Mouse (Mus musculus): ENCODE measurements around the gene Cfap43. TPM values are rescaled to one million over a fixed set of nuclear protein-coding genes. Genes with fewer than 3 reads are reported as not detected.
A peak's percentile ranks its signal among the peaks of the same experiment; 100 is the strongest.

The Cfap43 gene
- polyA plus RNA-seq, 1 experiment from 2014 or later, result 0.75 TPM

GRCm38 (mm10) chr19:47753921-47754320 is 165.2 kb downstream of the Cfap43 start:
- Histone ChIP-seq H3K4me1 (ENCODE audit: control insufficient read depth, insufficient read depth, low read length) (no peaks in the 10 kb centered on the region), H3K9ac (ENCODE audit: low read depth, low read length) (no peak overlapping the region), H3K4me2 (ENCODE audit: low read depth, low read length) (no peak overlapping the region), H3K36me3 (ENCODE audit: control insufficient read depth, insufficient read depth, low read length) (no peaks in the 10 kb centered on the region), H3K4me3 (ENCODE audit: low read depth, low read length) (no peak overlapping the region), H3K27me3 (replicated peaks; ENCODE audit: control insufficient read depth, insufficient read depth, low read length) (no peaks in the 10 kb centered on the region), H3K9me3 (ENCODE audit: control insufficient read depth, low read length) (no peaks in the 10 kb centered on the region), H3K27ac (replicated peaks; ENCODE audit: low read depth, low read length) (no peak overlapping the region)
- no peak for ATAC-seq (ENCODE audit: low read depth)
- no peak for DNase-seq (ENCODE audit: low spot score)
- WGBS, result 83% methylated on average over 4 of the region's 4 CpGs

- Histone ChIP-seq H3K9ac (ENCODE audit: low read depth, low read length) (no peak overlapping the region), H3K27me3 (replicated peaks; ENCODE audit: control insufficient read depth, insufficient read depth, low read length) (no peaks in the 10 kb centered on the region), H3K4me3 (ENCODE audit: low read depth, low read length) (no peak overlapping the region), H3K4me1 (ENCODE audit: control insufficient read depth, insufficient read depth, low read length) (no peaks in the 10 kb centered on the region), H3K27ac (replicated peaks; ENCODE audit: low read depth, low read length) (no peak overlapping the region), H3K36me3 (ENCODE audit: control insufficient read depth, insufficient read depth, low read length) (no peaks in the 10 kb centered on the region), H3K4me2 (ENCODE audit: low read depth, low read length) (no peak overlapping the region), H3K9me3 (ENCODE audit: control insufficient read depth, low read length) (no peaks in the 10 kb centered on the region)
- 89% methylated on average over 9 of the region's 9 CpGs for WGBS
- ATAC-seq (ENCODE audit: low read depth) (no peak), DNase-seq (ENCODE audit: low spot score) (no peak)
Observed at GRCm38 (mm10) chr19:47752456-47752855, 166.6 kb downstream of the Cfap43 start.

- Histone ChIP-seq H3K9me3 (ENCODE audit: control insufficient read depth, low read length) (no peaks in the 10 kb centered on the region), H3K27ac (replicated peaks; ENCODE audit: low read depth, low read length) (no peak overlapping the region), H3K9ac (ENCODE audit: low read depth, low read length) (no peak overlapping the region), H3K27me3 (replicated peaks; ENCODE audit: control insufficient read depth, insufficient read depth, low read length) (no peaks in the 10 kb centered on the region), H3K36me3 (ENCODE audit: control insufficient read depth, insufficient read depth, low read length) (no peaks in the 10 kb centered on the region), H3K4me3 (ENCODE audit: low read depth, low read length) (no peak overlapping the region), H3K4me2 (ENCODE audit: low read depth, low read length) (no peak overlapping the region), H3K4me1 (ENCODE audit: control insufficient read depth, insufficient read depth, low read length) (no peaks in the 10 kb centered on the region)
- no peak for ATAC-seq (ENCODE audit: low read depth)
- WGBS, result 84% methylated on average over 5 of the region's 5 CpGs
- DNase-seq (ENCODE audit: low spot score), result peak; percentile 24
Observed at GRCm38 (mm10) chr19:47750391-47750790, 168.7 kb downstream of the Cfap43 start.

- no peak for ATAC-seq (ENCODE audit: low read depth)
- WGBS, result 56% methylated on average over 2 of the region's 2 CpGs
- Histone ChIP-seq H3K9ac (ENCODE audit: low read depth, low read length) (no peak overlapping the region), H3K4me3 (ENCODE audit: low read depth, low read length) (no peak overlapping the region), H3K27me3 (replicated peaks; ENCODE audit: control insufficient read depth, insufficient read depth, low read length) (no peaks in the 10 kb centered on the region), H3K4me2 (ENCODE audit: low read depth, low read length) (no peak overlapping the region), H3K9me3 (ENCODE audit: control insufficient read depth, low read length) (no peaks in the 10 kb centered on the region), H3K4me1 (ENCODE audit: control insufficient read depth, insufficient read depth, low read length) (no peaks in the 10 kb centered on the region), H3K36me3 (ENCODE audit: control insufficient read depth, insufficient read depth, low read length) (no peaks in the 10 kb centered on the region), H3K27ac (replicated peaks; ENCODE audit: low read depth, low read length) (no peak overlapping the region)
- peak; percentile 7 for DNase-seq (ENCODE audit: low spot score)
Observed at GRCm38 (mm10) chr19:47748950-47749349, 170.1 kb downstream of the Cfap43 start.

- Histone ChIP-seq H3K9ac (ENCODE audit: low read depth, low read length) (no peak overlapping the region), H3K27ac (replicated peaks; ENCODE audit: low read depth, low read length) (no peak overlapping the region), H3K9me3 (ENCODE audit: control insufficient read depth, low read length) (no peaks in the 10 kb centered on the region), H3K36me3 (ENCODE audit: control insufficient read depth, insufficient read depth, low read length) (no peaks in the 10 kb centered on the region), H3K27me3 (replicated peaks; ENCODE audit: control insufficient read depth, insufficient read depth, low read length) (no peaks in the 10 kb centered on the region), H3K4me2 (ENCODE audit: low read depth, low read length) (no peak overlapping the region), H3K4me3 (ENCODE audit: low read depth, low read length) (no peak overlapping the region), H3K4me1 (ENCODE audit: control insufficient read depth, insufficient read depth, low read length) (no peaks in the 10 kb centered on the region)
- WGBS, result 61% methylated on average over 2 of the region's 2 CpGs
- ATAC-seq (ENCODE audit: low read depth) (no peak), DNase-seq (ENCODE audit: low spot score) (no peak)
Observed at GRCm38 (mm10) chr19:47747072-47747471, 172.0 kb downstream of the Cfap43 start.

- WGBS, result 2% methylated on average over 14 of the region's 15 CpGs
- Histone ChIP-seq H3K27me3 (replicated peaks; ENCODE audit: control insufficient read depth, insufficient read depth, low read length) (no peaks in the 10 kb centered on the region), H3K9me3 (ENCODE audit: control insufficient read depth, low read length) (no peaks in the 10 kb centered on the region), H3K4me2 (ENCODE audit: low read depth, low read length) (peak overlapping the region; percentile 65), H3K9ac (ENCODE audit: low read depth, low read length) (peak overlapping the region; percentile 90), H3K36me3 (ENCODE audit: control insufficient read depth, insufficient read depth, low read length) (peaks cover 43% of the 10 kb centered on the region), H3K4me3 (ENCODE audit: low read depth, low read length) (peak overlapping the region; percentile 78), H3K27ac (replicated peaks; ENCODE audit: low read depth, low read length) (peak overlapping the region; percentile 99), H3K4me1 (ENCODE audit: control insufficient read depth, insufficient read depth, low read length) (peaks cover 20% of the 10 kb centered on the region)
- ATAC-seq (ENCODE audit: low read depth) (no peak), DNase-seq (ENCODE audit: low spot score) (peak; percentile 82)
Observed at GRCm38 (mm10) chr19:47731931-47732330, 187.2 kb downstream of the Cfap43 start.

GRCm38 (mm10) chr19:47731071-47731881 is 187.8 kb downstream of the Cfap43 start, which contains the start of gene Sfr1:
Gene Sfr1 (plus strand): TSS chr19:47731682.
- H3K36me3 ChIP-seq (ENCODE audit: control insufficient read depth, insufficient read depth, low read length), result peaks cover 36% of the 10 kb centered on the region
- peak within 1 kb of the TSS; percentile 78 for H3K4me3 ChIP-seq (ENCODE audit: low read depth, low read length)
- H3K27me3 ChIP-seq (replicated peaks; ENCODE audit: control insufficient read depth, insufficient read depth, low read length), result no peaks in the 10 kb centered on the region
- H3K9ac ChIP-seq (ENCODE audit: low read depth, low read length), result peak within 1 kb of the TSS; percentile 90
- H3K4me2 ChIP-seq (ENCODE audit: low read depth, low read length), result peak within 1 kb of the TSS; percentile 73
- under 1% methylated on average over 54 of the region's 72 CpGs for WGBS
- ATAC-seq (ENCODE audit: low read depth), result peak; percentile 94
- peaks cover 20% of the 10 kb centered on the region for H3K4me1 ChIP-seq (ENCODE audit: control insufficient read depth, insufficient read depth, low read length)
- no peaks in the 10 kb centered on the region for H3K9me3 ChIP-seq (ENCODE audit: control insufficient read depth, low read length)
- H3K27ac ChIP-seq (replicated peaks; ENCODE audit: low read depth, low read length), result peak within 1 kb of the TSS; percentile 99
- DNase-seq (ENCODE audit: low spot score), result peak; percentile 99

GRCm38 (mm10) chr19:47730691-47731070 is 188.4 kb downstream of the Cfap43 start:
- H3K4me2 ChIP-seq (ENCODE audit: low read depth, low read length), result peak overlapping the region; percentile 73
- ATAC-seq (ENCODE audit: low read depth) (peak; percentile 84), DNase-seq (ENCODE audit: low spot score) (peak; percentile 98)
- H3K4me3 ChIP-seq (ENCODE audit: low read depth, low read length), result peak overlapping the region; percentile 78
- peaks cover 24% of the 10 kb centered on the region for H3K4me1 ChIP-seq (ENCODE audit: control insufficient read depth, insufficient read depth, low read length)
- peak overlapping the region; percentile 99 for H3K27ac ChIP-seq (replicated peaks; ENCODE audit: low read depth, low read length)
- H3K36me3 ChIP-seq (ENCODE audit: control insufficient read depth, insufficient read depth, low read length), result peaks cover 30% of the 10 kb centered on the region
- H3K9ac ChIP-seq (ENCODE audit: low read depth, low read length), result peak overlapping the region; percentile 90
- 0% methylated on average over 8 of the region's 12 CpGs for WGBS
- H3K9me3 ChIP-seq (ENCODE audit: control insufficient read depth, low read length), result no peaks in the 10 kb centered on the region
- H3K27me3 ChIP-seq (replicated peaks; ENCODE audit: control insufficient read depth, insufficient read depth, low read length), result no peaks in the 10 kb centered on the region
